Mouse (Mus musculus): ENCODE results near the gene Hspb8. TPM values are rescaled to one million over a fixed set of nuclear protein-coding genes. Genes with fewer than 3 reads are reported as not detected.

Gene Hspb8
- total and polyA plus RNA-seq, 3 experiments = not detected

GRCm38 (mm10) chr5:116440251-116440650, 17.6 kb upstream of the Hspb8 start:
- no peak overlapping the region for H3K4me3 ChIP-seq (replicated peaks in 1 of 3; ENCODE audit: low read depth in 2 of 3, low read length in 2 of 3, poor library complexity in 1 of 3)
- no peaks in the 10 kb centered on the region for H3K79me2 ChIP-seq (replicated peaks; ENCODE audit: control insufficient read depth, extremely low read depth, insufficient read depth, poor library complexity, severe bottlenecking)
- no peak overlapping the region for H3K9ac ChIP-seq (ENCODE audit: insufficient read depth, low read depth)
- no peak overlapping the region for H3K27ac ChIP-seq (ENCODE audit: insufficient read depth, low read depth)
- peaks cover 86% of the 10 kb centered on the region for H3K9me3 ChIP-seq (replicated peaks; ENCODE audit: low read length)
- in situ Hi-C loops (cut with MboI; ENCODE audit: low pct_ligation_motif_present, low pct_unique_long_range_greater_than_20kb, low sequenced_read_pairs) = no loop called here
- no peak for TF ChIP-seq ZNF384 (IDR thresholded peaks at IDR 0.05; ENCODE audit: low read depth, low read length)
- no peak for TF ChIP-seq POLR2A (IDR thresholded peaks at IDR 0.05; ENCODE audit: low read depth, low read length)
- TF ChIP-seq CHD1 (IDR thresholded peaks at IDR 0.05; ENCODE audit: low read depth, low read length) = no peak
- no peak for TF ChIP-seq MYC (IDR thresholded peaks at IDR 0.05; ENCODE audit: low read depth, low read length)
- no peak for TF ChIP-seq IRF4 (IDR thresholded peaks at IDR 0.05; ENCODE audit: low read depth, low read length)
- TF ChIP-seq ZC3H11A (IDR thresholded peaks at IDR 0.05; ENCODE audit: low read depth, low read length) = no peak
- no peak for TF ChIP-seq PAX5 (IDR thresholded peaks at IDR 0.05; ENCODE audit: low read length)
- no peak for TF ChIP-seq JUND (conservative IDR thresholded peaks at IDR 0.05; ENCODE audit: low read depth, low read length)
- no peak for TF ChIP-seq NRF1 (IDR thresholded peaks at IDR 0.05; ENCODE audit: low read depth, low read length)
- no peak for TF ChIP-seq MEF2A (IDR thresholded peaks at IDR 0.05; ENCODE audit: borderline replicate concordance, low read depth, low read length)
- no peak for TF ChIP-seq RAD21 (IDR thresholded peaks at IDR 0.05; ENCODE audit: low read depth, low read length)
- no peak for TF ChIP-seq MAFK (IDR thresholded peaks at IDR 0.05; ENCODE audit: insufficient replicate concordance, low read length)
- TF ChIP-seq CHD2 (IDR thresholded peaks at IDR 0.05; ENCODE audit: low read length) = no peak
- TF ChIP-seq UBTF (IDR thresholded peaks at IDR 0.05; ENCODE audit: low read depth, low read length) = no peak
- no peak for TF ChIP-seq USF2 (conservative IDR thresholded peaks at IDR 0.05; ENCODE audit: low read depth, low read length)
- no peaks in the 10 kb centered on the region for H3K27me3 ChIP-seq (replicated peaks)
- dilution Hi-C loops (cut with MboI; ENCODE audit: extremely low pct_ligation_motif_present, extremely low pct_unique_long_range_greater_than_20kb, low sequenced_read_pairs) = no loop called here
- H3K36me3 ChIP-seq (replicated peaks in 1 of 2; ENCODE audit: control insufficient read depth in 1 of 2, insufficient read depth in 1 of 2, low read length in 1 of 2) = no peaks in the 10 kb centered on the region
- DNase-seq (ENCODE audit: extremely low read depth) = no peak
- no peak overlapping the region for H3K4me2 ChIP-seq (ENCODE audit: insufficient read depth, low read depth, poor library complexity, severe bottlenecking)
- H3K4me1 ChIP-seq (ENCODE audit: control insufficient read depth in 1 of 2, insufficient read depth in 2 of 2) = no peaks in the 10 kb centered on the region

GRCm38 (mm10) chr5:116438328-116438727, 15.7 kb upstream of the Hspb8 start:
- Histone ChIP-seq H3K27me3 (replicated peaks) (no peaks in the 10 kb centered on the region), H3K4me3 (replicated peaks in 1 of 3; ENCODE audit: low read depth in 2 of 3, low read length in 2 of 3, poor library complexity in 1 of 3) (no peak overlapping the region), H3K36me3 (replicated peaks in 1 of 2; ENCODE audit: control insufficient read depth in 1 of 2, insufficient read depth in 1 of 2, low read length in 1 of 2) (no peaks in the 10 kb centered on the region), H3K9me3 (replicated peaks; ENCODE audit: low read length) (peaks cover 85% of the 10 kb centered on the region), H3K4me2 (ENCODE audit: insufficient read depth, low read depth, poor library complexity, severe bottlenecking) (no peak overlapping the region), H3K4me1 (ENCODE audit: control insufficient read depth in 1 of 2, insufficient read depth in 2 of 2) (no peaks in the 10 kb centered on the region), H3K79me2 (replicated peaks; ENCODE audit: control insufficient read depth, extremely low read depth, insufficient read depth, poor library complexity, severe bottlenecking) (no peaks in the 10 kb centered on the region), H3K9ac (ENCODE audit: insufficient read depth, low read depth) (no peak overlapping the region), H3K27ac (ENCODE audit: insufficient read depth, low read depth) (no peak overlapping the region)
- dilution Hi-C loops (cut with MboI; ENCODE audit: extremely low pct_ligation_motif_present, extremely low pct_unique_long_range_greater_than_20kb, low sequenced_read_pairs) = no loop called here
- in situ Hi-C loops (cut with MboI; ENCODE audit: low pct_ligation_motif_present, low pct_unique_long_range_greater_than_20kb, low sequenced_read_pairs) = no loop called here
- TF ChIP-seq ZMIZ1 (IDR thresholded peaks at IDR 0.05; ENCODE audit: low read depth, low read length) = no peak
- no peak for DNase-seq (ENCODE audit: extremely low read depth)
